Mouse (Mus musculus) small intestine, adult 2 months (tissue): Measurements from ENCODE around the gene Naaladl2. TPM values are rescaled to one million over a fixed set of nuclear protein-coding genes. Genes with fewer than 3 reads are reported as not detected.

ENCODE experiments used
- H3K27ac ChIP-seq: fragments of 200-500 bp; 2 replicates; pipeline ENCODE4 v1.5.1; 2012; ENCODE audit warnings: low read depth, low read length, control low read depth, inconsistent platforms; ENCODE audit not compliant: insufficient read depth
- H3K27me3 ChIP-seq: fragments of 200-500 bp; 2 replicates; pipeline ENCODE4 v1.6.1; 2012; ENCODE audit warnings: mild to moderate bottlenecking, moderate library complexity, low read length, inconsistent platforms; ENCODE audit not compliant: control insufficient read depth, insufficient read depth
- H3K36me3 ChIP-seq: fragments of 200-500 bp; 2 replicates; pipeline ENCODE4 v1.6.1; 2012; ENCODE audit warnings: mild to moderate bottlenecking, low read length, control low read depth, inconsistent platforms; ENCODE audit not compliant: control insufficient read depth, insufficient read depth
- H3K4me1 ChIP-seq: fragments of 200-500 bp; 2 replicates; pipeline ENCODE4 v1.6.1; 2012; ENCODE audit warnings: low read length, inconsistent platforms, mixed read lengths; ENCODE audit not compliant: control insufficient read depth, insufficient read depth, insufficient read length
- H3K4me3 ChIP-seq: fragments of 200-500 bp; 2 replicates; pipeline ENCODE4 v1.5.1; 2012; ENCODE audit warnings: low read depth, mild to moderate bottlenecking, control low read depth, inconsistent platforms, low read length, moderate library complexity
- CTCF ChIP-seq: fragments of 200-500 bp; IDR thresholded peaks from 2 replicates; pipeline ENCODE4 v1.5.1; 2012; ENCODE audit warnings: low read depth, mild to moderate bottlenecking, control low read depth, inconsistent platforms, low read length, moderate library complexity, mixed read lengths; ENCODE audit not compliant: insufficient replicate concordance, insufficient read length; ENCODE audit errors: extremely low read depth
- POLR2A ChIP-seq: fragments of 200-500 bp; IDR thresholded peaks from 2 replicates; pipeline ENCODE4 v1.6.1; 2012; ENCODE audit warnings: low read depth, mild to moderate bottlenecking, control low read depth, inconsistent platforms, low read length, moderate library complexity
- WGBS: fragments of 180-500 bp; shearing (Covaris S2); methylation state at CpG from one replicate; pipeline ENCODE4 v1.1.7; 2018; 5-methylcytosine and 5-hydroxymethylcytosine counted together
- polyA plus RNA-seq: library from polyadenylated mRNA; depleted of rRNA; stranded (reverse); fragments of >200 nt; gene quantifications from 2 replicates; pipeline ENCODE4 v1.2.3, GENCODE M21; 2012

The Naaladl2 gene
- polyA plus RNA-seq, 1 experiment = 0.25 TPM

DNA sequence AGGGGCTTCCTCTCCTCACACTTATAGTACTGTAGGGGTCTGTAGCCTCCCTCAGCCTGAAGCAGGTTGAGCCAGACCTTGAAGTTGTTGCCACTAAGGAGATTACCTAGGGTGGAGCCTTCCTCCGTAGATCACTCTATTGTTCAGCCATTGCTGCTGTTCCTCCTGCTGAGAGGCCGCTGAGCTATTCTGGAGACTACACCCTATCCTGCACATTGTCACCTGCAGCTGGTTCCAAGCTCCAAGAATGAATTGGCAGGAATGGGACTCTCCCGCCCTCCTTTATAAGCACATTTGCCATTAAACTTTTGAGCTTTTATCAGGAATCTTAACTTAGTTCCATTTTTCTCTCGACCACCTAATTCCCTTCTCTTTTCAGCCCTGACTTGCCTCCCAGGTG, 1064.3 kb downstream of the Naaladl2 start:
- TF ChIP-seq CTCF (no peak), POLR2A (no peak)
- Histone ChIP-seq H3K27ac (no peak overlapping the region), H3K36me3 (no peaks in the 10 kb centered on the region), H3K4me3 (no peak overlapping the region), H3K4me1 (no peaks in the 10 kb centered on the region), H3K27me3 (no peaks in the 10 kb centered on the region)
- WGBS = 59% methylated on average over 4 of the region's 4 CpGs

DNA sequence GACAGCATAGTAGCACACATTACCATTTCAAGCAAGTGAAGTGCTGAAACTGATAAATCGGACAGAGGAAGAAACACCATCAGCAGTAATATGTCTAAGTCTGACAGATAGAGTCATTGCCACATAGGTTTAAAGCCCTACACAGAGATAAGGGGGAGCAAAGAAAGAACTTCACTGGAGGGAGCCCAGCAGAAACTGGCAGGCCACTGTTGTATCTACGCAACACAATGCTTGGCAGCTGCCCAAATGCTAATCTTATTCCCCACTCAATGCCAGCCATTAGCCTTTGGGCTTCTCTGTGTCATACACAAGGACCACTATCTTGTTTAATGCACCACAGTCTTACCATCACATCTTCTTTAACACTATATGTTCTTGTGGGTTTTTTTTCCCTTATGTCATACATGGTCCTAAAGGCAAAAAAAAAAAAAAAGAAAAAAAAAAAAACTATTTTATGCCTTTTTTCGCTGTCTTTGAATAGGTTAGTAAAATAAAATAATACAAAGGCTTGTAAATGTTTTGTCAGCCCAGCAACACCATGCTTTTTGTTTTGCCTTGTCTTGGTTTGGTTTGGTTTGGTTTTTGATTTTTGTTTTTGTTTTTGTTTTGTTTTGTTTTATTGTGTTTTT, 1072.8 kb downstream of the Naaladl2 start:
- H3K4me1 ChIP-seq = no peaks in the 10 kb centered on the region
- no peak overlapping the region for H3K27ac ChIP-seq
- no peak overlapping the region for H3K4me3 ChIP-seq
- no peaks in the 10 kb centered on the region for H3K27me3 ChIP-seq
- no peaks in the 10 kb centered on the region for H3K36me3 ChIP-seq
- TF ChIP-seq CTCF (no peak), POLR2A (no peak)
- 50% methylated on average over 3 of the region's 3 CpGs for WGBS

DNA sequence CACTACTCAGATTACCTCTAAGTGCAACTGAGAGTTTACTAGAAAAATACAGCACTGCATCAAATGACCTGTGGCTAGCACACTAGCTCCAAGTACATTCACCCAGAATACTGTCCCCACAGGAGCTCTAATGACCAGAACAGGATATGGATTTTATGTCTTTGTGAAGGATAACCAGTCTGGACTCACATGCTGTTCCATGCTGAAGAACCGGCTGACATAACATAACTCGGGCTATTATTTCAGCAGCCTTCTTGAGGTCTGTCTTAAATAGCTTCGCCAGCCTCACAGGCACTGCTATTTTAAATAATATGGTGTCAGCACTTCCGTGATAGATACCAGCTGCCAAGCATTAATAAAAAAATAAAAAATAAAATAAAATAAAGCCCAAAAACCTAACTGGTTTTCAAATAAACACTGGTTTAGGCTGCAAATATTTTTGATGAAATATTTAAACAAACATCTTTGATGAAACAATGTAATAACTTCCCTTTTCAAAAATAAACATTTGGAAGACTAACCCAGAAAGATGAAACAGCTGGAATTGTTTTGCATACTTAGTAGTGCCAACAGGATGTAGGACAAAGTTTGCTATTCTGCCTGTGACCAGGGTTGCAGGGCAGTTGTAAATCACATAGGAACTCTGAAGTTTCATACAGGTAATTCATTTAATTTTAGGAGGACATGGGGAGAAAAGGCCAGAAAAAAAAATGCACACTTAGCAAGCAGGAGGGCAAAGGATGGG, 1073.5 kb downstream of the Naaladl2 start:
- H3K27ac ChIP-seq = no peak overlapping the region
- no peaks in the 10 kb centered on the region for H3K4me1 ChIP-seq
- no peak for TF ChIP-seq POLR2A
- no peak for TF ChIP-seq CTCF
- H3K36me3 ChIP-seq = no peaks in the 10 kb centered on the region
- H3K27me3 ChIP-seq = no peaks in the 10 kb centered on the region
- no peak overlapping the region for H3K4me3 ChIP-seq
- WGBS = 66% methylated on average over 4 of the region's 4 CpGs

DNA sequence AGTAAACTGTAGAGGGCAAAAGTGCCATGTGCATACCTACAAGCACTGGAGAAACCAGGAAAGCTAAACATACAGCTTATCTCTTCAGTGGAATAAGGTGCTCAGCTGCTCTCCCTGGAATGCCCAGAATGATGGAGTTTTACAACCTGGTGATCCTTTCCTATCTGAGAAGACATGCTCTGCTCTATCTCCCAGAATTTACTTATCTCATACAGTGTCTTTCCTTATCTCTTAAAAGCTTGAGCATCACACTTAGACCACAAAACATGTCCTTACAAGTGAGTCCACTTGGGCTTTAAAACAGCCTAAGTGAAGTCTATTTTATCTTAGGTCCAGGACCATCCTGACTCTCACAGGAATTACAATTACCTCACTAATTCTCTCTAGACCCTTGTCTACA, 1095.8 kb downstream of the Naaladl2 start:
- no peak for TF ChIP-seq CTCF
- TF ChIP-seq POLR2A = no peak
- Histone ChIP-seq H3K27ac (no peak overlapping the region), H3K27me3 (no peaks in the 10 kb centered on the region), H3K4me3 (no peak overlapping the region), H3K36me3 (no peaks in the 10 kb centered on the region), H3K4me1 (no peaks in the 10 kb centered on the region)

DNA sequence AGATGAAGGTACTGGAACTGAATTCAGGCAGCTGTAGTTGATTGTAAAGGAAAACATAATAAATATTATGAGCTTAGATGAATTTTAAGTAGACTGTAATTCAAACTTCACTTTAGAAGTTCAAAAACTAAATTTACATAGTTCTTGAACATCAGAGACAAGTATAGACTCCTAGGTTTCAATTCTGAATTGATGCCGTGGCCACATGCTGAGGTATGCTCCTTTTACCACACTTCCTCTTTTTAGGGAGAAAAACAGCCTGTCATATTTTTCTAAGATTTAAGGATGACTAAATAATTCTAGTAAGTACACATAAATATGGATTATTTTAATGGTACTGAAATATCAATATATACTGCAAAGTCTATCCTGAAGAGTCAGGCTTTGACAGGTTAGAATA, 1142.3 kb downstream of the Naaladl2 start:
- Histone ChIP-seq H3K4me3 (no peak overlapping the region), H3K36me3 (no peaks in the 10 kb centered on the region), H3K4me1 (no peaks in the 10 kb centered on the region), H3K27ac (no peak overlapping the region), H3K27me3 (no peaks in the 10 kb centered on the region)
- 81% methylated on average over 1 of the region's 1 CpGs for WGBS
- TF ChIP-seq POLR2A (no peak), CTCF (no peak)

DNA sequence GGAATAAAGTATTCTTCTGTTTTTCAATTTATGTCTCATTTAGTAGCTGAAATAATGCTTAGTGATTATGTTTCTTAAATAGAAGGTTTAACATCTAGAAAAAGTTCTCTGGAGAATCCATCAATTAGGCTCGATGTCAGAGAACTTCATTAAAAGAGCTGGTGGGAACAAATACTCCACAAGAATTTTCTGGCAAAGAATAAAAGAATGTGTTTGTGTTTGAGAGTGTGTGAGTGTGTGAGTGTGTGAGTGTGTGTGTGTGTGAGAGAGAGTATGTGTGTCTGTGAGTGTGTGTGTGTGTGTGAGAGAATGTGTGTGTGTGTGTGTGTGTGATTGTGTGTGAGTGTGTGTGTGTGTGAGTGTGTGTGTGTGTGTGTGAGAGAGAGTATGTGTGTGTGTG, 1170.3 kb downstream of the Naaladl2 start:
- Histone ChIP-seq H3K4me1 (no peaks in the 10 kb centered on the region), H3K36me3 (no peaks in the 10 kb centered on the region), H3K4me3 (no peak overlapping the region), H3K27me3 (no peaks in the 10 kb centered on the region), H3K27ac (no peak overlapping the region)
- TF ChIP-seq CTCF (no peak), POLR2A (no peak)
- WGBS = 78% methylated on average over 1 of the region's 1 CpGs

DNA sequence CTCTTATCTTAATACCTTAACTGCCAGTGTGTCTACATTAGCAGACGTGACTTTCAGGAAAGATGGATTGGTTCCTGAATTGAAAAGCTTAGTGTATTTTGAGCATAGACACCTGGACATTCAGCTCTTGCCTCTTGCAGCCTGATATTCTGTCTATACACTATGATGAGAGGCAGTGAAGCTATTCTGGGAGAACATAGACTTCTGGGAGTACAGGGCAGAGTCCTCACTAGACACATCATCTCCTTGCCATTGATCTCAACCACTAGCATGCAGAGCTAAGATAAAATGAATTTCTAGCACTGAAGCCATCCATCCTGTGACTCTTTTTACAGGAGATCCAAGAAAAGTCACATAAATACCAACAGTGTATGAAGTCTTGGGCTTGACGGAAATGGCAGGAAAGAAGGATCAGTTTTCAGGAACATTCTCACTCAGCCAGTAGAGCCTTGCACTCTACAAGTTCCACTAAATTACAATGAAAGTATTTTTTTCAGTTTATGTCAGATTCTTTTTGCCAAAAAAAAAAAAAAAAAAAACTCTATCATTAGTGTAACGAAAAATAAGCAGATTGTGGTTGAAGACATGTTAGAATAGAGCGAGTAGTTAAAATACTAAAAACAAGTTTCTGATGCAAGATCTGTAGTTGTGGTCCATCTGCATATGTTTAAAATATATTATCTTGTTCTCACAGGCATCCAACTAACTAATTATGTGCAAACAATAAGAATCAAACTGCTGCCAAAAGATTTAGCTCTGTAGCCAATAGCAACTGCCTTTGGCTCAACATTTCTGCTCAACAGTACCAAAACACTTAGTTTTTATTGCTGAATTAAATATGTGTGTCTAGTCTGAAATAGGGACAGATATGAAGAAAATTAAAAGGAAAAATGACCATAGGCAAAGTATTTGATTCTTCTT, 1171.1 kb downstream of the Naaladl2 start:
- TF ChIP-seq CTCF (no peak), POLR2A (no peak)
- Histone ChIP-seq H3K27ac (no peak overlapping the region), H3K4me3 (no peak overlapping the region), H3K36me3 (no peaks in the 10 kb centered on the region), H3K4me1 (no peaks in the 10 kb centered on the region), H3K27me3 (no peaks in the 10 kb centered on the region)
- WGBS = 71% methylated on average over 4 of the region's 4 CpGs
